Mouse (Mus musculus): ENCODE measurements around the gene Cyp2j5. TPM values are rescaled to one million over a fixed set of nuclear protein-coding genes. Genes with fewer than 3 reads are reported as not detected.

Cyp2j5 gene
- not detected in 2 replicates for polyA plus RNA-seq (2015; fragmentation: Nextera tagmentation; extraction: Ambion mirVana)

GRCm38 (mm10) chr4:96663991-96664390, at the start of gene Cyp2j5:
TSS of gene Cyp2j5 (minus strand) at chr4:96664154.
- no peaks in the 10 kb centered on the region for H3K9me3 ChIP-seq
- ATAC-seq, result no peak
- no peak within 1 kb of the TSS for H3K4me3 ChIP-seq (replicated peaks)
- H3K27me3 ChIP-seq, result no peaks in the 10 kb centered on the region
- no peak within 1 kb of the TSS for H3K4me2 ChIP-seq (replicated peaks)
- no peak within 1 kb of the TSS for H3K27ac ChIP-seq
- no peaks in the 10 kb centered on the region for H3K4me1 ChIP-seq (replicated peaks)
- H3K36me3 ChIP-seq, result no peaks in the 10 kb centered on the region
- H3K9ac ChIP-seq (replicated peaks), result no peak within 1 kb of the TSS
- WGBS, result 98% methylated on average over 2 of the region's 2 CpGs

GRCm38 (mm10) chr4:96705281-96705951, 41.5 kb upstream of the Cyp2j5 start:
- H3K4me2 ChIP-seq (replicated peaks), result no peak overlapping the region
- H3K27me3 ChIP-seq, result no peaks in the 10 kb centered on the region
- 0 out of 2 replicates have a peak, but pooled peaks have one; percentile 20 for ATAC-seq
- H3K36me3 ChIP-seq, result no peaks in the 10 kb centered on the region
- H3K27ac ChIP-seq, result no peak overlapping the region
- H3K9ac ChIP-seq (replicated peaks), result no peak overlapping the region
- 52% methylated on average over 2 of the region's 2 CpGs for WGBS
- no peaks in the 10 kb centered on the region for H3K4me1 ChIP-seq (replicated peaks)
- H3K9me3 ChIP-seq, result no peaks in the 10 kb centered on the region
- no peak overlapping the region for H3K4me3 ChIP-seq (replicated peaks)

GRCm38 (mm10) chr4:96698218-96698561, 34.2 kb upstream of the Cyp2j5 start:
- WGBS, result 60% methylated on average over 5 of the region's 5 CpGs

GRCm38 (mm10) chr4:96697511-96698217, 33.7 kb upstream of the Cyp2j5 start:
- Histone ChIP-seq H3K4me1 (replicated peaks) (0 out of 2 replicates have a peak, but pooled peaks cover 4% of the 10 kb centered on the region), H3K4me2 (replicated peaks) (no peak overlapping the region), H3K4me3 (replicated peaks) (no peak overlapping the region), H3K36me3 (no peaks in the 10 kb centered on the region), H3K9me3 (no peaks in the 10 kb centered on the region), H3K27ac (peak overlapping the region; percentile 62), H3K9ac (replicated peaks) (no peak overlapping the region), H3K27me3 (no peaks in the 10 kb centered on the region)
- 51% methylated on average over 15 of the region's 15 CpGs for WGBS
- ATAC-seq, result peak; percentile 86

More at GRCm38 (mm10) chr4:96698218-96698561, 34.2 kb upstream of the Cyp2j5 start:
- Histone ChIP-seq H3K4me2 (replicated peaks) (no peak overlapping the region), H3K4me3 (replicated peaks) (no peak overlapping the region), H3K36me3 (no peaks in the 10 kb centered on the region), H3K9ac (replicated peaks) (no peak overlapping the region), H3K27ac (peak overlapping the region; percentile 62), H3K27me3 (no peaks in the 10 kb centered on the region), H3K9me3 (no peaks in the 10 kb centered on the region), H3K4me1 (replicated peaks) (0 out of 2 replicates have a peak, but pooled peaks cover 4% of the 10 kb centered on the region)
- ATAC-seq, result no peak

GRCm38 (mm10) chr4:96696614-96697360, 32.8 kb upstream of the Cyp2j5 start:
- Histone ChIP-seq H3K27ac (peak overlapping the region; percentile 25; the same call in 1 of the 2 replicates), H3K4me1 (replicated peaks) (0 out of 2 replicates have a peak, but pooled peaks cover 4% of the 10 kb centered on the region), H3K9me3 (no peaks in the 10 kb centered on the region), H3K4me3 (replicated peaks) (no peak overlapping the region), H3K9ac (replicated peaks) (no peak overlapping the region), H3K36me3 (no peaks in the 10 kb centered on the region), H3K27me3 (no peaks in the 10 kb centered on the region), H3K4me2 (replicated peaks) (peak overlapping the region; percentile 28; the same call in 1 of the 2 replicates)
- peak; percentile 83 for ATAC-seq
- 38% methylated on average over 13 of the region's 13 CpGs for WGBS

GRCm38 (mm10) chr4:96687358-96687803, 23.4 kb upstream of the Cyp2j5 start:
- no peak overlapping the region for H3K9ac ChIP-seq (replicated peaks)
- no peaks in the 10 kb centered on the region for H3K27me3 ChIP-seq
- no peak overlapping the region for H3K27ac ChIP-seq
- 27% methylated on average over 2 of the region's 2 CpGs for WGBS
- ATAC-seq, result peak; percentile 84
- H3K9me3 ChIP-seq, result no peaks in the 10 kb centered on the region
- no peaks in the 10 kb centered on the region for H3K4me1 ChIP-seq (replicated peaks)
- no peak overlapping the region for H3K4me3 ChIP-seq (replicated peaks)
- H3K36me3 ChIP-seq, result no peaks in the 10 kb centered on the region
- no peak overlapping the region for H3K4me2 ChIP-seq (replicated peaks)

GRCm38 (mm10) chr4:96683474-96683873, 19.5 kb upstream of the Cyp2j5 start:
- Histone ChIP-seq H3K4me2 (replicated peaks) (no peak overlapping the region), H3K36me3 (no peaks in the 10 kb centered on the region), H3K4me1 (replicated peaks) (no peaks in the 10 kb centered on the region), H3K27me3 (no peaks in the 10 kb centered on the region), H3K9ac (replicated peaks) (no peak overlapping the region), H3K4me3 (replicated peaks) (no peak overlapping the region), H3K9me3 (no peaks in the 10 kb centered on the region), H3K27ac (no peak overlapping the region)
- ATAC-seq, result 0 out of 2 replicates have a peak, but pooled peaks have one; percentile 19
- WGBS, result 52% methylated on average over 2 of the region's 2 CpGs

GRCm38 (mm10) chr4:96680966-96681365, 17.0 kb upstream of the Cyp2j5 start:
- Histone ChIP-seq H3K4me2 (replicated peaks) (no peak overlapping the region), H3K4me1 (replicated peaks) (no peaks in the 10 kb centered on the region), H3K4me3 (replicated peaks) (no peak overlapping the region), H3K36me3 (no peaks in the 10 kb centered on the region), H3K27ac (no peak overlapping the region), H3K9me3 (no peaks in the 10 kb centered on the region), H3K27me3 (no peaks in the 10 kb centered on the region), H3K9ac (replicated peaks) (no peak overlapping the region)
- ATAC-seq, result no peak

- Histone ChIP-seq H3K36me3 (no peaks in the 10 kb centered on the region), H3K9me3 (no peaks in the 10 kb centered on the region), H3K27ac (no peak overlapping the region), H3K27me3 (no peaks in the 10 kb centered on the region), H3K4me2 (replicated peaks) (no peak overlapping the region), H3K4me1 (replicated peaks) (no peaks in the 10 kb centered on the region), H3K9ac (replicated peaks) (no peak overlapping the region), H3K4me3 (replicated peaks) (no peak overlapping the region)
- no peak for ATAC-seq
- 15% methylated on average over 1 of the region's 1 CpGs for WGBS
Measured at GRCm38 (mm10) chr4:96680233-96680632, 16.3 kb upstream of the Cyp2j5 start.

- Histone ChIP-seq H3K36me3 (no peaks in the 10 kb centered on the region), H3K27ac (no peak overlapping the region), H3K4me1 (replicated peaks) (no peaks in the 10 kb centered on the region), H3K4me2 (replicated peaks) (no peak overlapping the region), H3K4me3 (replicated peaks) (no peak overlapping the region), H3K9me3 (no peaks in the 10 kb centered on the region), H3K9ac (replicated peaks) (no peak overlapping the region), H3K27me3 (no peaks in the 10 kb centered on the region)
- ATAC-seq, result no peak
- WGBS, result 90% methylated on average over 1 of the region's 1 CpGs
Measured at GRCm38 (mm10) chr4:96664668-96665454, 907 bp upstream of the Cyp2j5 start.

- no peak overlapping the region for H3K27ac ChIP-seq
- no peaks in the 10 kb centered on the region for H3K36me3 ChIP-seq
- H3K9ac ChIP-seq (replicated peaks), result no peak overlapping the region
- no peaks in the 10 kb centered on the region for H3K4me1 ChIP-seq (replicated peaks)
- no peak overlapping the region for H3K4me3 ChIP-seq (replicated peaks)
- WGBS, result 87% methylated on average over 1 of the region's 1 CpGs
- no peak overlapping the region for H3K4me2 ChIP-seq (replicated peaks)
- H3K27me3 ChIP-seq, result no peaks in the 10 kb centered on the region
- ATAC-seq, result no peak
- no peaks in the 10 kb centered on the region for H3K9me3 ChIP-seq
Measured at GRCm38 (mm10) chr4:96635455-96635854, 28.5 kb downstream of the Cyp2j5 start.

Measured in midbrain, embryonic 13.5 days (tissue).